Mouse (Mus musculus): ENCODE results near the gene Lax1. TPM values are rescaled to one million over a fixed set of nuclear protein-coding genes. Genes with fewer than 3 reads are reported as not detected.
"Not testable (repeated sequence)": the region's sequence is repeated elsewhere in the genome, so short reads cannot be mapped to it uniquely, and the experiment has no call there.

Gene Lax1
- polyA plus RNA-seq, 1 experiment = 0.51 TPM

DNA sequence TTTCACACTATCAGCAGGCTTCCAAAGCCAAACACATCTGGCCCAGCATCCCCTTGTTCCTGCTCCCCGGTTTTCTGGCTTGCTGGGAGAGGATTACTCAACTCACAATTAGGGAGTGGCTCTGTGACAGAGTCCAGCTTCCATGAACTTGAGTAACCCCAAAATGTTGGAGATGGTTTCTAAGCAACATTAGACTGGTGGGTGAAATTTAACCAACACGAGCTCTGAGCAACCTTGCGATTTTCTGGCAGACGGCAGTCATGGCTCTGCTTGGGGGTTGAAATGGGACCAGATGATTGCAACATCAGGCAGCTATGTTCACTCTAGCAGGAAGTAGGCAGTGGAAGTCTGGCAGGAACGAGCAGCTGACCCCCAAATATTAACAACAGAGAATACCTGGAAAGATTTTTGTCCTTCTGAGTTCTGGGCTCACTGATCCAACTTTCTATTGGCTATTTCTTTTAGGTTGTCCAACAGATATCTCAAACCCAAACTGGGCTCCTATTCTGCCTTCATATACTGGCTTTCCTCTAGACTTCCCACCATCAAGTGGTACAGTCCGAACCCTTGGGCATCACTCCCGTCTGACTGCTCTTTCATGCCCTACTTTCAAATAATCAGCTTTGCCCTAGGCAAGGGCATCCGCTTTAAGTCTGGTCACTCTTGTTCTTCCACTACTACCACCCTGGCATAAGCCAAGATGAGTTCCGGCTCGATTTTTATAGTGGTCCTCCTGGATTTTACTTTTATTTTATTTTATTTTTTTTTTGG lies 4.0 kb downstream of the Lax1 start:
- no peak for DNase-seq (ENCODE audit: low read depth)
- TF ChIP-seq CTCF (IDR thresholded peaks at IDR 0.05; ENCODE audit: borderline replicate concordance, extremely low read depth, insufficient read depth, insufficient read length) = no peak
- TF ChIP-seq POLR2A (IDR thresholded peaks at IDR 0.05; ENCODE audit: borderline replicate concordance, extremely low read depth, insufficient read depth, insufficient read length, poor library complexity, severe bottlenecking) = no peak

GRCm38 (mm10) chr1:133671801-133672200 lies 18.1 kb downstream of the Lax1 start:
- TF ChIP-seq POLR2A (IDR thresholded peaks at IDR 0.05; ENCODE audit: borderline replicate concordance, extremely low read depth, insufficient read depth, insufficient read length, poor library complexity, severe bottlenecking) (no peak), CTCF (IDR thresholded peaks at IDR 0.05; ENCODE audit: borderline replicate concordance, extremely low read depth, insufficient read depth, insufficient read length) (no peak)
- DNase-seq (ENCODE audit: low read depth) = no peak

GRCm38 (mm10) chr1:133671266-133671665 lies 18.6 kb downstream of the Lax1 start:
- DNase-seq (ENCODE audit: low read depth) = no peak
- no peak for TF ChIP-seq CTCF (IDR thresholded peaks at IDR 0.05; ENCODE audit: borderline replicate concordance, extremely low read depth, insufficient read depth, insufficient read length)
- TF ChIP-seq POLR2A (IDR thresholded peaks at IDR 0.05; ENCODE audit: borderline replicate concordance, extremely low read depth, insufficient read depth, insufficient read length, poor library complexity, severe bottlenecking) = no peak

DNA sequence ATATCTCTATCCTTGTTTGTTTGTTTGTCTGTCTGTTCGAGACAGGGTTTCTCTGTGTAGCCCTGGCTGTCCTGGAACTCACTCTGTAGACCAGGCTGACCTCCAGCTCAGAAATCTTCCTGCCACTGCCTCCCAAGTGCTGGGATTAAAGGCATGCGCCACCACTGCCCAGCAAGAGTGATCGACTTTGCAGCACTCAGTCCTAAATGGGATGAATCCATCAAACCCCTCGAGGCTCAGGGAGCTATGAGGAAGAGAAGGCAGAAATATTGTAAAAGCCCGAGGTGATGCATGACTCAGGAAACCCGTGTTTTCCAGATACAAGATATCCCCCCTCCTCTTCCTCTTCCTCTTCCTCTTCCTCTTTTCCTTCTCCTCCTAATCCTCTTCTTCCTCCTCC lies 19.1 kb downstream of the Lax1 start:
- no peak for DNase-seq (ENCODE audit: low read depth)
- TF ChIP-seq CTCF (IDR thresholded peaks at IDR 0.05; ENCODE audit: borderline replicate concordance, extremely low read depth, insufficient read depth, insufficient read length) (no peak), POLR2A (IDR thresholded peaks at IDR 0.05; ENCODE audit: borderline replicate concordance, extremely low read depth, insufficient read depth, insufficient read length, poor library complexity, severe bottlenecking) (no peak)

- DNase-seq (ENCODE audit: low read depth) = no peak
- no peak for TF ChIP-seq POLR2A (IDR thresholded peaks at IDR 0.05; ENCODE audit: borderline replicate concordance, extremely low read depth, insufficient read depth, insufficient read length, poor library complexity, severe bottlenecking)
- TF ChIP-seq CTCF (IDR thresholded peaks at IDR 0.05; ENCODE audit: borderline replicate concordance, extremely low read depth, insufficient read depth, insufficient read length) = no peak
Observed at GRCm38 (mm10) chr1:133670190-133670589, 19.7 kb downstream of the Lax1 start.

GRCm38 (mm10) chr1:133668618-133669017 lies 21.3 kb downstream of the Lax1 start:
- DNase-seq (ENCODE audit: low read depth) = no peak
- TF ChIP-seq POLR2A (IDR thresholded peaks at IDR 0.05; ENCODE audit: borderline replicate concordance, extremely low read depth, insufficient read depth, insufficient read length, poor library complexity, severe bottlenecking) (no peak), CTCF (IDR thresholded peaks at IDR 0.05; ENCODE audit: borderline replicate concordance, extremely low read depth, insufficient read depth, insufficient read length) (no peak)

- peak; percentile 58 for DNase-seq (ENCODE audit: low read depth)
- TF ChIP-seq CTCF (IDR thresholded peaks at IDR 0.05; ENCODE audit: borderline replicate concordance, extremely low read depth, insufficient read depth, insufficient read length) = no peak
- TF ChIP-seq POLR2A (IDR thresholded peaks at IDR 0.05; ENCODE audit: borderline replicate concordance, extremely low read depth, insufficient read depth, insufficient read length, poor library complexity, severe bottlenecking) = no peak
Observed at GRCm38 (mm10) chr1:133667721-133668120, 22.2 kb downstream of the Lax1 start.

DNA sequence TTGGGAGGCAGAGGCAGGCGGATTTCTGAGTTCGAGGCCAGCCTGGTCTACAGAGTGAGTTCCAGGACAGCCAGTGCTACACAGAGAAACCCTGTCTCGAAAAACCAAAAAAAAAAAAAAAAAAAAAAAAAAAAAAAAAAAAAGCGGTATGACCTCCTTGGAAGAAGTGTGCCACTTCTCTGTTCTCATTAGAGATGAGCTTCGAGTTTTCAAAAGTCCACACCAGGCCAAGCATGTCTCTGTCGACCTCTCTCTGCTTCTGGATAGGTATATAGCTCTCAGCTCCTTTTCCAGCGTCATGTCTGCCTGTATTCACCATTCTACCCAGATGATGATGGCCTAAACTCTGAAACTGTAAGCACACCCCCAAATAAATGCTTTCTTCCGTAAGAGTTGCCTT lies 24.2 kb downstream of the Lax1 start:
- not testable (repeated sequence) for DNase-seq (ENCODE audit: low read depth)

GRCm38 (mm10) chr1:133664203-133664970 lies 25.5 kb downstream of the Lax1 start:
- DNase-seq (ENCODE audit: low read depth) = no peak
- no peak for TF ChIP-seq POLR2A (IDR thresholded peaks at IDR 0.05; ENCODE audit: borderline replicate concordance, extremely low read depth, insufficient read depth, insufficient read length, poor library complexity, severe bottlenecking)
- TF ChIP-seq CTCF (IDR thresholded peaks at IDR 0.05; ENCODE audit: borderline replicate concordance, extremely low read depth, insufficient read depth, insufficient read length) = no peak

GRCm38 (mm10) chr1:133663427-133663826 lies 26.5 kb downstream of the Lax1 start:
- no peak for TF ChIP-seq CTCF (IDR thresholded peaks at IDR 0.05; ENCODE audit: borderline replicate concordance, extremely low read depth, insufficient read depth, insufficient read length)
- no peak for TF ChIP-seq POLR2A (IDR thresholded peaks at IDR 0.05; ENCODE audit: borderline replicate concordance, extremely low read depth, insufficient read depth, insufficient read length, poor library complexity, severe bottlenecking)
- no peak for DNase-seq (ENCODE audit: low read depth)

GRCm38 (mm10) chr1:133662941-133663340 lies 27.0 kb downstream of the Lax1 start:
- DNase-seq (ENCODE audit: low read depth) = no peak
- TF ChIP-seq POLR2A (IDR thresholded peaks at IDR 0.05; ENCODE audit: borderline replicate concordance, extremely low read depth, insufficient read depth, insufficient read length, poor library complexity, severe bottlenecking) = no peak
- no peak for TF ChIP-seq CTCF (IDR thresholded peaks at IDR 0.05; ENCODE audit: borderline replicate concordance, extremely low read depth, insufficient read depth, insufficient read length)

All from brain, embryonic 14.5 days (tissue).